Comparison of ENCODE assay signal across 8 mouse cellular contexts in genomic region chr2:177464676-177465075, GRCm38 (mm10). TPM values are rescaled to one million over a fixed set of nuclear protein-coding genes. Genes with fewer than 3 reads are reported as not detected.
DNase-seq lines count a peak whose midpoint lies in the region; ATAC-seq and TF ChIP-seq lines count a peak whose summit lies in the region.
"Not testable (repeated sequence)": the region's sequence is repeated elsewhere in the genome, so short reads cannot be mapped to it uniquely, and the experiment has no call there.

Gene Zfp970 (plus strand): TSS chr2:177464733.

- H3K4me1 ChIP-seq in G1E (ENCODE audit: insufficient read depth, low read depth, low read length); forebrain, embryonic 11.5 days (replicated peaks; ENCODE audit: control insufficient read depth, insufficient read depth, low read length); heart, embryonic 12.5 days (replicated peaks); stomach, embryonic 15.5 days: not testable (repeated sequence)

- intact Hi-C loops in left cerebral cortex, postnatal 4 days (cut with DNase I): not testable (repeated sequence)

- H3K36me3 ChIP-seq in G1E (replicated peaks); forebrain, embryonic 11.5 days (ENCODE audit: control insufficient read depth, insufficient read depth, low read length); heart, embryonic 12.5 days; stomach, embryonic 15.5 days: not testable (repeated sequence)

- H3K27me3 ChIP-seq in G1E (ENCODE audit: insufficient read depth, low read length); forebrain, embryonic 11.5 days (ENCODE audit: control insufficient read depth, insufficient read depth, low read length); heart, embryonic 12.5 days (replicated peaks); stomach, embryonic 15.5 days (replicated peaks): not testable (repeated sequence)

- H3K9me3 ChIP-seq in G1E (replicated peaks); forebrain, embryonic 11.5 days (ENCODE audit: control insufficient read depth, low read length); heart, embryonic 12.5 days (replicated peaks); stomach, embryonic 15.5 days: not testable (repeated sequence)

- H3K9ac ChIP-seq in forebrain, embryonic 11.5 days (ENCODE audit: low read length); stomach, embryonic 15.5 days: not testable (repeated sequence)
- peak within 1 kb of the TSS; percentile 64 for H3K9ac ChIP-seq in heart, embryonic 12.5 days

- not testable (repeated sequence) for TF ChIP-seq CTCF in G1E (IDR thresholded peaks at IDR 0.05; ENCODE audit: low read depth, low read length)

- H3K4me2 ChIP-seq in forebrain, embryonic 11.5 days (ENCODE audit: low read depth, low read length, severe bottlenecking): peak within 1 kb of the TSS; percentile 32
- peak within 1 kb of the TSS; percentile 62 for H3K4me2 ChIP-seq in heart, embryonic 12.5 days
- H3K4me2 ChIP-seq in stomach, embryonic 15.5 days: peak within 1 kb of the TSS; percentile 49

- 9% methylated on average over 8 of the region's 9 CpGs for WGBS in forebrain, embryonic 11.5 days
- WGBS in heart, embryonic 12.5 days: 2% methylated on average over 8 of the region's 9 CpGs
- WGBS in stomach, embryonic 15.5 days: 2% methylated on average over 8 of the region's 9 CpGs

- not testable (repeated sequence) for ATAC-seq in G1E (ENCODE audit: extremely low read depth, insufficient number of reproducible peaks, low FRiP score, poor library complexity, severe bottlenecking); forebrain, embryonic 11.5 days (replicated peaks; ENCODE audit: low FRiP score); heart, embryonic 12.5 days (ENCODE audit: insufficient number of reproducible peaks, low FRiP score); megakaryocyte progenitor cell, adult 5-6 weeks (replicated peaks; ENCODE audit: poor library complexity); stomach, embryonic 15.5 days (ENCODE audit: insufficient read depth, low FRiP score, low read depth)

- DNase-seq in G1E (ENCODE audit: low spot score): not testable (repeated sequence)
- DNase-seq in cerebellum, adult 11-12 months: peak; percentile 27
- DNase-seq in forebrain, embryonic 11.5 days (ENCODE audit: low spot score): peak; percentile 46
- DNase-seq in kidney, adult 18-20 months: peak; percentile 67
- peak; percentile 10 for DNase-seq in left cerebral cortex, postnatal 4 days

- H3K4me3 ChIP-seq in G1E (ENCODE audit: low read depth, low read length): peak within 1 kb of the TSS; percentile 69
- peak within 1 kb of the TSS; percentile 30 for H3K4me3 ChIP-seq in forebrain, embryonic 11.5 days (ENCODE audit: low read depth, low read length)
- H3K4me3 ChIP-seq in heart, embryonic 12.5 days: peak within 1 kb of the TSS; percentile 56
- peak within 1 kb of the TSS; percentile 44 for H3K4me3 ChIP-seq in stomach, embryonic 15.5 days (replicated peaks)

- not testable (repeated sequence) for H3K27ac ChIP-seq in forebrain, embryonic 11.5 days (ENCODE audit: low read depth, low read length); heart, embryonic 12.5 days (ENCODE audit: poor library complexity, severe bottlenecking); stomach, embryonic 15.5 days

RNA-seq across cellular contexts. Expression of gene Zfp970, which starts in this region (rescaled TPM):
- 11.8 and 15.0 TPM in 2 replicates for total RNA-seq in G1E (2014; fragmentation: Nextera tagmentation)
- 9.9 and 13.9 TPM in 2 replicates for total RNA-seq in G1E (2017)
- polyA plus RNA-seq in G1E (2012): 0.37 and 0.73 TPM in 2 replicates
- 12.3 and 15.2 TPM in 2 replicates for polyA plus RNA-seq in forebrain, embryonic 11.5 days (2014; fragmentation: Nextera tagmentation; extraction: Ambion mirVana)
- polyA plus RNA-seq in heart, embryonic 12.5 days (2016; fragmentation: Nextera tagmentation; extraction: Ambion mirVana): 10.2 and 11.7 TPM in 2 replicates
- total RNA-seq in left cerebral cortex, postnatal 4 days (2021): 10 to 100 TPM; 15.0 to 18.8 TPM
- total RNA-seq in megakaryocyte progenitor cell, adult 5-6 weeks (2015): 9.1 and 11.9 TPM in 2 replicates
- total RNA-seq in megakaryocyte progenitor cell, adult 5-6 weeks (2017): 11.0 and 12.3 TPM in 2 replicates
- 14.4 and 14.8 TPM in 2 replicates for polyA plus RNA-seq in stomach, embryonic 15.5 days (2015; fragmentation: Nextera tagmentation; extraction: Ambion mirVana)
